ENCODE assay signal across 7 mouse cellular contexts in genomic region chr8:20016082-20016840, GRCm38 (mm10).
DNase-seq lines count a peak whose midpoint lies in the region; TF ChIP-seq lines count a peak whose summit lies in the region.
"Not testable (repeated sequence)": the region's sequence is repeated elsewhere in the genome, so short reads cannot be mapped to it uniquely, and the experiment has no call there.

No protein-coding gene starts in this region.

- WGBS in lung, adult 2 months: 82% methylated on average over 17 of the region's 17 CpGs

- H3K27ac ChIP-seq in gastrocnemius, adult 2 months: not testable (repeated sequence)

- not testable (repeated sequence) for TF ChIP-seq POLR2A in lung, adult 2 months (IDR thresholded peaks at IDR 0.05; ENCODE audit: borderline replicate concordance, extremely low read depth, low read depth, low read length)

- H3K4me3 ChIP-seq in gastrocnemius, adult 2 months; lung, adult 2 months (replicated peaks; ENCODE audit: extremely low read depth, low read depth, low read length): not testable (repeated sequence)

- DNase-seq in cerebellum, adult 18-20 months: peak; percentile 19 to 35
- peak; percentile 33 for DNase-seq in gastrocnemius, adult 2 months
- DNase-seq in heart, postnatal 4 days: peak; percentile 36
- peak; percentile 33 for DNase-seq in layer of hippocampus, adult 9-11 months
- DNase-seq in lung, adult 2 months: peak; percentile 77
- peak; percentile 40 to 55 for DNase-seq in right cerebral cortex, postnatal 36 days (ENCODE audit: low spot score in 2 of 2)
- peak; percentile 22 to 30 for DNase-seq in thymus, postnatal 36 days

- not testable (repeated sequence) for TF ChIP-seq CTCF in gastrocnemius, adult 2 months (IDR thresholded peaks at IDR 0.05); lung, adult 2 months (IDR thresholded peaks at IDR 0.05; ENCODE audit: insufficient read depth, low read length)

- not testable (repeated sequence) for H3K4me1 ChIP-seq in lung, adult 2 months (ENCODE audit: control insufficient read depth, insufficient read depth, low read length)

- intact Hi-C loops in gastrocnemius, adult 2 months (cut with DNase I): not testable (repeated sequence)

Comparison
In these comparisons a context has a peak if more than half of its experiments do, and no peak if none do; other contexts are left out.
1. DNase-seq: peak in every context shown above with its lines; median percentile 77 in lung, adult 2 months; 48 in right cerebral cortex, postnatal 36 days; 36 in heart, postnatal 4 days; 33 in gastrocnemius, adult 2 months; 33 in layer of hippocampus, adult 9-11 months; 27 in cerebellum, adult 18-20 months; 26 in thymus, postnatal 36 days.